Mouse (Mus musculus): Measurements from ENCODE around the gene Foxs1.

DNA sequence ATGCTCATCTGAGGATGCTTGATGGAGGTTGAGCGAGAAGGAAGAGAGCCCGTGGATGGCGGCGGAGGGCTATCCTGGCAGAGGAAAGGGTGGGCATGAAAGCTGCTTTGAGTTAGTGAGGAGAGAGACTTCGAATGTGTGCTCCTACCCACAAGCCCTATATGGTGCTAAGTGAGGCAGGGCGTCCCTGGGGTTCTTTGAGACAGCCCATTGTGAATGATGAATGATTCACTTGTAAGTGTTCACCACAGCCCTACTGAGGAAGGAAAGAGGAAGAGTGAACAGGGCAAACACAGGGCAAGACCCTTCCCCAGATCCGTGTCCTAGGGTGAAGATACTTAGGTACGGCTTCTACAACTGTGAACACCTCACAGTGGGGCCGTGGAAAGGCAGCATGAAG, 6.1 kb downstream of the Foxs1 start:
- TF ChIP-seq CTCF (IDR thresholded peaks at IDR 0.05; ENCODE audit: extremely low read depth, insufficient read depth, low read length) = no peak
- TF ChIP-seq POLR2A (IDR thresholded peaks at IDR 0.05; ENCODE audit: extremely low read depth, insufficient read depth, low read length) = no peak

Measured in cortical plate, adult 2 months (tissue).